Mouse (Mus musculus) embryonic fibroblast, embryonic 13.5 days (primary cell): ENCODE results near the gene Trappc10.
A peak's percentile ranks its signal among the peaks of the same experiment; 100 is the strongest.

Source experiments
- CTCF ChIP-seq: IDR thresholded peaks from 2 replicates; pipeline ENCODE4 v1.5.1; 2011; ENCODE audit warnings: mild to moderate bottlenecking, control low read depth, low read length, moderate library complexity, borderline replicate concordance; ENCODE audit not compliant: insufficient read depth
- POLR2A ChIP-seq: IDR thresholded peaks from 2 replicates; pipeline ENCODE4 v1.6.1; 2011; ENCODE audit warnings: low read depth, mild to moderate bottlenecking, control low read depth, low read length, moderate library complexity

GRCm38 (mm10) chr10:78279210-78279609 lies 34.8 kb upstream of the Trappc10 start:
- no peak for TF ChIP-seq POLR2A
- TF ChIP-seq CTCF: peak; percentile 78
